14 mouse cellular contexts compared by ENCODE assay signal in the genomic region with DNA sequence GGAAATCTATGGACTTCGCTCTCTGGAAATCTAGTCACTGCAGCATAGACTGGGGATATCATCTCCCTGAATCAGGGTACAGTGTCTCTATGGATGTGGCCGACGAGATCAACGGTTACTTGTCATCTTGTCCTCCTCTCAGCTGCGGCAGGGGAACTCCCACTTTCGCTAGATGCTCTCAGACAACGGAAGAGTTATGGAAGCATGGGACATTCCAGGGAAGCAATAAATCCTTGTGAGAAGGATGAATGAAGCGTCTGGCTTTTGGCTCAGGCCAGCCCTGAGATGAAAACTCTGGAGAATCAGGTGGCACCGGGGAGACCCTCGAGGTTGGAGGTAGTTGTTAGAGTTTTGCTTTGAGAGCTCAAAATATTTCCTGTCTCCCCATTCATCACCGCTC.
"Had no signal": no experiment of that assay in that cellular context is flagged by ENCODE, and none has a peak within 500 bp of the region (broad histone marks: within the 10 kb centered on the region; RNA-seq: fewer than 3 reads in every experiment).

No protein-coding gene starts in this region.

- H3K36me3 ChIP-seq: midbrain, embryonic 13.5 days; midbrain, embryonic 15.5 days; neural tube, embryonic 12.5 days; stomach, embryonic 15.5 days had no signal

- H3K9ac ChIP-seq: lung, embryonic 14.5 days; midbrain, embryonic 13.5 days; midbrain, embryonic 15.5 days; neural tube, embryonic 12.5 days; stomach, embryonic 15.5 days had no signal

- H3K4me2 ChIP-seq: lung, embryonic 14.5 days; midbrain, embryonic 11.5 days; midbrain, embryonic 13.5 days; midbrain, embryonic 15.5 days; neural tube, embryonic 12.5 days; stomach, embryonic 15.5 days had no signal

- H3K4me1 ChIP-seq: midbrain, embryonic 13.5 days; midbrain, embryonic 15.5 days; stomach, embryonic 15.5 days had no signal

- H3K27ac ChIP-seq: midbrain, embryonic 13.5 days; midbrain, embryonic 15.5 days; neural tube, embryonic 12.5 days; stomach, embryonic 15.5 days; stomach, postnatal 0 days had no signal

- H3K4me3 ChIP-seq: midbrain, embryonic 13.5 days; midbrain, embryonic 15.5 days; neural tube, embryonic 12.5 days; stomach, embryonic 15.5 days had no signal

- ATAC-seq: midbrain, embryonic 13.5 days; midbrain, embryonic 15.5 days had no signal

- H3K9me3 ChIP-seq: midbrain, embryonic 13.5 days; midbrain, embryonic 15.5 days; neural tube, embryonic 12.5 days; stomach, embryonic 15.5 days had no signal

- DNase-seq: lung, adult 18-20 months; lung, embryonic 14.5 days; lung, postnatal 10 days; lung, postnatal 4 days; right cerebral cortex, postnatal 14 days; thymus, adult 2 months; thymus, postnatal 25 days; thymus, postnatal 4 days had no signal

- H3K27me3 ChIP-seq: midbrain, embryonic 13.5 days; midbrain, embryonic 15.5 days; neural tube, embryonic 12.5 days had no signal
